ENCODE assay signal across 15 mouse cellular contexts in genomic region chr2:33254318-33254985, GRCm38 (mm10). TPM values are rescaled to one million over a fixed set of nuclear protein-coding genes. Genes with fewer than 3 reads are reported as not detected.
DNase-seq lines count a peak whose midpoint lies in the region; ATAC-seq and TF ChIP-seq lines count a peak whose summit lies in the region.
"Had no signal": no experiment of that assay in that cellular context is flagged by ENCODE, and none has a peak within 500 bp of the region (broad histone marks: within the 10 kb centered on the region; RNA-seq: fewer than 3 reads in every experiment).

No protein-coding gene starts in this region.

- H3K4me1 ChIP-seq in kidney, adult 2 months (ENCODE audit: control insufficient read depth, insufficient read depth, low read length): 0 out of 2 replicates have a peak, but pooled peaks cover 6% of the 10 kb centered on the region
- peaks cover 10% of the 10 kb centered on the region; the same call in 1 of the 2 replicates for H3K4me1 ChIP-seq in kidney, embryonic 16.5 days (ENCODE audit: insufficient read depth, low read length)
- peaks cover 55 to 63% of the 10 kb centered on the region in 2 experiments for H3K4me1 ChIP-seq in heart, embryonic 14.5 days (ENCODE audit: control insufficient read depth in 2 of 2, insufficient read depth in 2 of 2, low read length in 2 of 2)

- no peaks in the 10 kb centered on the region for H3K36me3 ChIP-seq in kidney, adult 2 months (ENCODE audit: control insufficient read depth, insufficient read depth, low read length)
- H3K36me3 ChIP-seq in kidney, embryonic 16.5 days (ENCODE audit: insufficient read depth, low read length): no peaks in the 10 kb centered on the region
- H3K36me3 ChIP-seq in heart, embryonic 14.5 days (ENCODE audit: control insufficient read depth, insufficient read depth, low read length): no peaks in the 10 kb centered on the region
- H3K36me3 ChIP-seq: embryonic facial prominence, embryonic 15.5 days; hindbrain, embryonic 10.5 days; liver, embryonic 13.5 days had no signal

- H3K27ac ChIP-seq in kidney, adult 2 months (ENCODE audit: insufficient read depth, low read depth, low read length): no peak overlapping the region
- no peak overlapping the region for H3K27ac ChIP-seq in kidney, embryonic 16.5 days (ENCODE audit: low read length)
- peak overlapping the region; percentile 83 to 90 for H3K27ac ChIP-seq in heart, embryonic 14.5 days (replicated peaks in 1 of 2; ENCODE audit: control insufficient read depth in 1 of 2, insufficient read depth in 1 of 2, low read depth in 2 of 2, low read length in 2 of 2)
- H3K27ac ChIP-seq: embryonic facial prominence, embryonic 15.5 days; hindbrain, embryonic 10.5 days; liver, embryonic 13.5 days had no signal

- peak; percentile 52 for DNase-seq in cerebellum, adult 8-10 months
- DNase-seq in kidney, adult 2 months: peak; percentile 27
- peak; percentile 13 for DNase-seq in Patski (ENCODE audit: low read depth, low spot score)
- no peak for DNase-seq in adrenal gland, postnatal 25 days
- DNase-seq in adrenal gland, adult 18-20 months (ENCODE audit: low spot score in 2 of 2): no peak
- DNase-seq: liver, embryonic 13.5 days had no signal

- in situ Hi-C loops in Patski (cut with MboI; ENCODE audit: low pct_unique_long_range_greater_than_20kb): no loop called here

- H3K4me3 ChIP-seq in kidney, adult 2 months (ENCODE audit: insufficient read depth, low read depth, low read length): no peak overlapping the region
- H3K4me3 ChIP-seq in kidney, embryonic 16.5 days (ENCODE audit: low read length): no peak overlapping the region
- no peak overlapping the region for H3K4me3 ChIP-seq in heart, embryonic 14.5 days (ENCODE audit: control insufficient read depth in 1 of 2, insufficient read depth in 1 of 2, low read depth in 1 of 2, low read length in 2 of 2)
- H3K4me3 ChIP-seq: embryonic facial prominence, embryonic 15.5 days; hindbrain, embryonic 10.5 days; left cerebral cortex, adult 2 months; liver, embryonic 13.5 days; megakaryocyte, embryonic 14.5 days had no signal

- POLR2A ChIA-PET in Patski (lab: Charles Lee): interaction anchor here (0.8 to 1.4 kb wide), 2 partner anchors 56 to 89 kb away, joined by 3 read pairs; no protein-coding TSS in a partner anchor

- no peak for TF ChIP-seq POLR2A in kidney, adult 2 months (IDR thresholded peaks at IDR 0.05; ENCODE audit: low read depth, low read length)

- H3K27me3 ChIP-seq in kidney, adult 2 months (replicated peaks; ENCODE audit: control insufficient read depth, insufficient read depth, low read length): no peaks in the 10 kb centered on the region
- no peaks in the 10 kb centered on the region for H3K27me3 ChIP-seq in kidney, embryonic 16.5 days (ENCODE audit: insufficient read depth, low read length)
- H3K27me3 ChIP-seq in Patski: no peaks in the 10 kb centered on the region
- no peaks in the 10 kb centered on the region for H3K27me3 ChIP-seq in heart, embryonic 14.5 days (ENCODE audit: control insufficient read depth, insufficient read depth, low read length)
- H3K27me3 ChIP-seq: embryonic facial prominence, embryonic 15.5 days; liver, embryonic 13.5 days had no signal

- CTCF ChIA-PET in Patski (lab: Charles Lee): interaction anchor here (1.2 to 3.3 kb wide), 3 partner anchors 10 to 62 kb away, joined by 4 to 14 read pairs (median 5); no protein-coding TSS in a partner anchor

- no peaks in the 10 kb centered on the region for H3K9me3 ChIP-seq in kidney, embryonic 16.5 days (ENCODE audit: low read length)
- H3K9me3 ChIP-seq in heart, embryonic 14.5 days (ENCODE audit: control insufficient read depth, low read length): no peaks in the 10 kb centered on the region
- H3K9me3 ChIP-seq: embryonic facial prominence, embryonic 15.5 days; G1E; hindbrain, embryonic 10.5 days; liver, embryonic 13.5 days; megakaryocyte, embryonic 14.5 days had no signal

- no peak for ATAC-seq in cerebellum, adult (ENCODE audit: insufficient number of reproducible peaks, low FRiP score, low TSS enrichment)
- ATAC-seq in kidney, embryonic 16.5 days (ENCODE audit: low FRiP score, low TSS enrichment): no peak
- no peak for ATAC-seq in Patski
- no peak for ATAC-seq in heart, embryonic 14.5 days (ENCODE audit: insufficient number of reproducible peaks, insufficient read depth, low FRiP score, low read depth)
- ATAC-seq: intestine, postnatal 0 days had no signal

- 73% methylated on average over 9 of the region's 9 CpGs for WGBS in kidney, adult 2 months
- WGBS in kidney, embryonic 16.5 days: 79% methylated on average over 9 of the region's 9 CpGs
- WGBS in heart, embryonic 14.5 days: 60% methylated on average over 9 of the region's 9 CpGs

- H3K4me2 ChIP-seq in kidney, embryonic 16.5 days (replicated peaks; ENCODE audit: low read depth, low read length): no peak overlapping the region
- peak overlapping the region; percentile 41 for H3K4me2 ChIP-seq in heart, embryonic 14.5 days (ENCODE audit: low read length)
- H3K4me2 ChIP-seq: embryonic facial prominence, embryonic 15.5 days; liver, embryonic 13.5 days had no signal

- H3K9ac ChIP-seq in kidney, embryonic 16.5 days (replicated peaks; ENCODE audit: low read length): no peak overlapping the region
- H3K9ac ChIP-seq in heart, embryonic 14.5 days (ENCODE audit: low read length): peak overlapping the region; percentile 56
- H3K9ac ChIP-seq: embryonic facial prominence, embryonic 15.5 days; liver, embryonic 13.5 days had no signal

- no peak for TF ChIP-seq CTCF in kidney, adult 2 months (conservative IDR thresholded peaks at IDR 0.05; ENCODE audit: insufficient read depth, insufficient read length, low read depth, low read length)
- no peak for TF ChIP-seq CTCF in Patski (IDR thresholded peaks at IDR 0.05)

RNA-seq across cellular contexts. Expression of gene Angptl2, which starts 38.6 kb away (rescaled TPM):
- 90.1 and 93.0 TPM in 2 replicates for polyA plus RNA-seq in kidney, adult 2 months (2012; rRNA removed)
- 46.2 and 46.5 TPM in 2 replicates for polyA plus RNA-seq in kidney, embryonic 16.5 days (2015; fragmentation: Nextera tagmentation; extraction: Ambion mirVana)
- polyA plus RNA-seq in Patski (2021): 16.2 TPM
- polyA plus RNA-seq in heart, embryonic 14.5 days (2014; fragmentation: Nextera tagmentation; extraction: Ambion mirVana): 51.4 and 58.2 TPM in 2 replicates
- 21.2 and 23.6 TPM in 2 replicates for total RNA-seq in adrenal gland, postnatal 25 days (2021)
- 10 to 100 TPM; 19.6 to 29.9 TPM for total RNA-seq in adrenal gland, adult 18-20 months (2021)
- polyA plus RNA-seq: G1E had no signal

Comparison
In these comparisons a context has a peak if more than half of its experiments do, and no peak if none do; other contexts are left out.
1. DNase-seq: peak in cerebellum, adult 8-10 months (single experiment), kidney, adult 2 months (single experiment) and Patski (single experiment); none in adrenal gland, postnatal 25 days (single experiment) and adrenal gland, adult 18-20 months (0 of 2).
2. H3K27ac ChIP-seq: peak in heart, embryonic 14.5 days (2 of 2); none in kidney, adult 2 months (single experiment) and kidney, embryonic 16.5 days (single experiment).